In the genomic region with DNA sequence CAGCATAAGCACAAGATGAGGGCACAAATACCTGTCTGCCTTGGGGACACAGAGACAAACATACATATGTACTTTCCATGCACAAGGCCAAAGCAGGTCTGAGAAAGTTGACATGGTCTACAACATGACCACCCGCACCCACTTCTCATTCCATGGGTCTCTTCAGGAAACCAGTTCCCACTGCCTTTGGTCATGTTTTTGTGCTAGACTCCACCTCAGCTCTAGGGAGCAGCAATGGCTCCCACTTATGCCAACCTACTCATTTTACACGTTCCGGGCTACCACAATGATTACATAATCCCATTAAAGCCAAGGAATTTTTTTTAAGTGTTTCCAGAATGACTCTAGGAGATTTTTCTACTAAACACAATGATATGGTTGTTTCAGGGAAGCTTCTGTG, we compare ENCODE assay signal across 26 mouse cellular contexts.
DNase-seq lines count a peak whose midpoint lies in the region; ATAC-seq and TF ChIP-seq lines count a peak whose summit lies in the region.
"Had no signal": no experiment of that assay in that cellular context is flagged by ENCODE, and none has a peak within 500 bp of the region (broad histone marks: within the 10 kb centered on the region; RNA-seq: fewer than 3 reads in every experiment).

No protein-coding gene starts in this region.

- 59% methylated on average over 3 of the region's 3 CpGs for WGBS in lung, postnatal 0 days

- H3K4me3 ChIP-seq in lung, postnatal 0 days (ENCODE audit: low read depth, low read length): no peak overlapping the region
- H3K4me3 ChIP-seq in cortical plate, adult 2 months (ENCODE audit: insufficient read depth, low read length): no peak overlapping the region
- H3K4me3 ChIP-seq: embryonic facial prominence, embryonic 13.5 days; embryonic facial prominence, embryonic 15.5 days; erythroblast, embryonic 14.5 days; forebrain, embryonic 10.5 days; forebrain, embryonic 12.5 days had no signal

- H3K9ac ChIP-seq in lung, postnatal 0 days (replicated peaks; ENCODE audit: low read depth): no peak overlapping the region
- H3K9ac ChIP-seq: embryonic facial prominence, embryonic 13.5 days; embryonic facial prominence, embryonic 15.5 days; forebrain, embryonic 12.5 days had no signal

- peak; percentile 54; the same call in 1 of the 2 replicates for ATAC-seq in frontal cortex, adult (ENCODE audit: low TSS enrichment)
- ATAC-seq in lung, postnatal 0 days: no peak
- ATAC-seq: CD4-positive, CD25-positive, alpha-beta regulatory T cell, adult 4 months; forebrain, embryonic 14.5 days; forebrain, embryonic 16.5 days had no signal

- H3K27me3 ChIP-seq in lung, postnatal 0 days (replicated peaks; ENCODE audit: insufficient read depth, low read length): no peaks in the 10 kb centered on the region
- H3K27me3 ChIP-seq: CH12.LX; embryonic facial prominence, embryonic 15.5 days; forebrain, embryonic 12.5 days had no signal

- TF ChIP-seq CTCF in lung, postnatal 0 days (IDR thresholded peaks at IDR 0.05): no peak
- TF ChIP-seq CTCF in cortical plate, adult 2 months (IDR thresholded peaks at IDR 0.05; ENCODE audit: extremely low read depth, insufficient read depth, low read length): no peak

- TF ChIP-seq EP300 in lung, postnatal 0 days (IDR thresholded peaks at IDR 0.05): no peak

- TF ChIP-seq POLR2A in cortical plate, adult 2 months (IDR thresholded peaks at IDR 0.05; ENCODE audit: extremely low read depth, insufficient read depth, low read length): no peak

- H3K9me3 ChIP-seq in lung, postnatal 0 days (ENCODE audit: low read length): no peaks in the 10 kb centered on the region
- H3K9me3 ChIP-seq: embryonic facial prominence, embryonic 13.5 days; embryonic facial prominence, embryonic 15.5 days; forebrain, embryonic 10.5 days; forebrain, embryonic 12.5 days had no signal

- no peak for DNase-seq in frontal cortex, postnatal 14 days (ENCODE audit: low spot score in 2 of 2)
- peak; percentile 9 for DNase-seq in lung, postnatal 0 days (ENCODE audit: low spot score)
- no peak for DNase-seq in lung, postnatal 25 days (ENCODE audit: low spot score)
- DNase-seq in Muller cell, postnatal 12 days (ENCODE audit: inconsistent ontology term): peak; percentile 2
- DNase-seq in heart, adult 18-20 months: no peak
- DNase-seq: adrenal gland, adult 2 months; adrenal gland, postnatal 10 days; adrenal gland, postnatal 25 days; B cell, adult 2 months; cerebellum, adult 11-12 months; cerebellum, adult 2 months; cerebellum, adult 9-10 months; cerebellum, postnatal 25 days; embryo, embryonic 11 days had no signal

- H3K4me1 ChIP-seq in lung, postnatal 0 days (ENCODE audit: insufficient read depth, low read depth, low read length): no peaks in the 10 kb centered on the region
- H3K4me1 ChIP-seq in cortical plate, adult 2 months (ENCODE audit: control insufficient read depth, insufficient read depth, low read length): peaks cover 17% of the 10 kb centered on the region
- H3K4me1 ChIP-seq: embryonic facial prominence, embryonic 15.5 days had no signal

- no peaks in the 10 kb centered on the region for H3K36me3 ChIP-seq in lung, postnatal 0 days (ENCODE audit: insufficient read depth, low read length)
- H3K36me3 ChIP-seq: embryonic facial prominence, embryonic 13.5 days; embryonic facial prominence, embryonic 15.5 days; forebrain, embryonic 10.5 days; forebrain, embryonic 12.5 days; G1E had no signal

- H3K27ac ChIP-seq in lung, postnatal 0 days (ENCODE audit: low read length): no peak overlapping the region
- H3K27ac ChIP-seq in cortical plate, adult 2 months (ENCODE audit: insufficient read depth, low read length): 0 out of 2 replicates have a peak overlapping the region, but pooled peaks have one; percentile 36
- H3K27ac ChIP-seq: embryonic facial prominence, embryonic 13.5 days; embryonic facial prominence, embryonic 15.5 days; forebrain, embryonic 10.5 days; forebrain, embryonic 12.5 days had no signal

- no peak overlapping the region for H3K4me2 ChIP-seq in lung, postnatal 0 days (replicated peaks; ENCODE audit: low read depth, low read length)
- H3K4me2 ChIP-seq: embryonic facial prominence, embryonic 13.5 days; embryonic facial prominence, embryonic 15.5 days; forebrain, embryonic 12.5 days had no signal

Comparison
In these comparisons a context has a peak if more than half of its experiments do, and no peak if none do; other contexts are left out.
1. DNase-seq: peak in lung, postnatal 0 days (single experiment) and Muller cell, postnatal 12 days (single experiment); none in frontal cortex, postnatal 14 days (0 of 2), lung, postnatal 25 days (single experiment) and heart, adult 18-20 months (0 of 2).